Mouse (Mus musculus): Measurements from ENCODE around the gene Rimkla. TPM values are rescaled to one million over a fixed set of nuclear protein-coding genes. Genes with fewer than 3 reads are reported as not detected.
"Not testable (repeated sequence)": the region's sequence is repeated elsewhere in the genome, so short reads cannot be mapped to it uniquely, and the experiment has no call there.

Rimkla gene
- polyA plus RNA-seq, 2 experiments, result 0.01 TPM; not detected in 1

DNA sequence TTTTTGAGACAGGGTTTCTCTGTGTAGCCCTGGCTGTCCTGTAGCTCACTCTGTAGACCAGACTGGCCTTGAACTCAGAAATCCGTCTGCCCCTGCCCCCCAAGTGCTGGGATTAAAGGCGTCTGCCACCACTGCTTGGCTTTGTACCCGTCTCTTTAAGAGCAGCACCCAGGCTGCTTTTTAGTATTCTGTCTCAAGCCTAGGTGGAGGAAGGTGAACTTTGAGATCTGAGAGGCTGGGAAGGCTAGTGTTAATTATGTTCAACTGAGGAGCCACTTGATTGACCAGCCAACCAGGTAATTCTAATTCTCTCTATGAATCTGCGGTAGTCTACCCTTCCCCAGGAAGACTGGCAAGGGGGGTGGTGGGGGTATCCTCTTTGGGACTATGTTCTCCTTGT lies 45.0 kb upstream of the Rimkla start:
- H3K4me1 ChIP-seq (replicated peaks; ENCODE audit: control insufficient read depth in 2 of 2, insufficient read depth in 2 of 2, low read length in 1 of 2), result peaks cover 8 to 9% of the 10 kb centered on the region in 2 experiments
- H3K4me3 ChIP-seq (ENCODE audit: insufficient read depth in 1 of 2, low read depth in 2 of 2, low read length in 2 of 2), result no peak overlapping the region
- H3K9ac ChIP-seq (replicated peaks), result no peak overlapping the region
- no peaks in the 10 kb centered on the region for H3K36me3 ChIP-seq (replicated peaks; ENCODE audit: control insufficient read depth, insufficient read depth, low read depth)
- TF ChIP-seq CTCF (IDR thresholded peaks at IDR 0.05; ENCODE audit: low read depth), result no peak
- TF ChIP-seq EP300 (IDR thresholded peaks at IDR 0.05; ENCODE audit: low read depth), result no peak
- no peaks in the 10 kb centered on the region for H3K9me3 ChIP-seq (ENCODE audit: control insufficient read depth, low read length)
- H3K4me2 ChIP-seq (ENCODE audit: low read depth), result no peak overlapping the region
- no peak overlapping the region for H3K27ac ChIP-seq
- DNase-seq (ENCODE audit: low read depth in 3 of 3, low spot score in 3 of 3), result no peak
- 69% methylated on average over 4 of the region's 4 CpGs for WGBS (ENCODE audit: insufficient replicate concordance)
- H3K27me3 ChIP-seq (ENCODE audit: control insufficient read depth, insufficient read depth, low read length), result no peaks in the 10 kb centered on the region
- no peak for ATAC-seq (ENCODE audit: insufficient read depth)

DNA sequence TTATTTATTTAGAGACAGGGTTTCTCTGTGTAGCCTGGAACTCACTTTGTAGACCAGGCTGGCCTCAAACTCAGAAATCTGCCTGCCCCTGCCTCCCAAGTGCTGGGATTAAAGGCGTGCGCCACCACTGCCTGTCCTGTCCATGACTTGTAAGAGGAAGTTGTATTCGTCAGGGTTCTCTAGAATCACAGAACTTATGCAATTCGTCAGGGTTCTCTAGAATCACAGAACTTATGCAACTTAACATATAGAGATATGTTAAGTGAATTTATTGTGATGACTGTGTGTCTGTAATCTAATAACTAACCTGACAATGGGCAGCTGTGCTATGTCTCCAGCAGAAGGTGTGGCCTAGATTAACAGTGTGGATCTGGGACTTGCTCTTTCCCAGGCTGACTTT lies 44.2 kb upstream of the Rimkla start, which contains the start of gene Foxj3:
TSS of gene Foxj3 (plus strand) at position 390 of the 400 bp plus-strand sequence.
- not testable (repeated sequence) for DNase-seq (ENCODE audit: low read depth in 3 of 3, low spot score in 3 of 3); H3K27ac ChIP-seq; H3K4me2 ChIP-seq (ENCODE audit: low read depth); H3K27me3 ChIP-seq (ENCODE audit: control insufficient read depth, insufficient read depth, low read length); H3K4me1 ChIP-seq (replicated peaks; ENCODE audit: control insufficient read depth in 2 of 2, insufficient read depth in 2 of 2, low read length in 1 of 2); H3K9ac ChIP-seq (replicated peaks); H3K9me3 ChIP-seq (ENCODE audit: control insufficient read depth, low read length); ATAC-seq (ENCODE audit: insufficient read depth); H3K36me3 ChIP-seq (replicated peaks; ENCODE audit: control insufficient read depth, insufficient read depth, low read depth); H3K4me3 ChIP-seq (ENCODE audit: insufficient read depth in 1 of 2, low read depth in 2 of 2, low read length in 2 of 2)
- WGBS (ENCODE audit: insufficient replicate concordance), result 49% methylated on average over 4 of the region's 4 CpGs

DNA sequence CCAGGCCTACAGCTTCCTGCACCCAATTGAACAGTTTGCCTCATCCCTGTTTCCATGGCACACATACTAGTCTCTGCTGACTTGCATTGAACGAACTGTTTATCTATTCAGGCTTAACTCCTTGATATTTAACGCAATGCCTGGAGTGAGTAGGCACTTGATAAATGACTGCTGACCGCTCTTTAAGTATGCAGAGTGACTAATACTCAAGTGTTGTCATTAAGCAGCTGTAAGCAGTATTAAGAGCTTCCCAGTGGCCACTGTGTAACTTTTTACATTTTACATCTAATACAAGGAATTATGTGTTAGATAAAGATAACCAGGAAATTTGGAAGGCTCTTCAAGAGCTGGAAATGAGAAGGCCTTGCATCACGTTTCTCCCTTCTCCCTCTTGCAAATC lies 42.7 kb upstream of the Rimkla start:
- H3K9ac ChIP-seq (replicated peaks), result no peak overlapping the region
- H3K4me3 ChIP-seq (ENCODE audit: insufficient read depth in 1 of 2, low read depth in 2 of 2, low read length in 2 of 2), result no peak overlapping the region
- peaks cover 0 to 5% of the 10 kb centered on the region in 2 experiments; a peak in 3 of 4 replicates for H3K4me1 ChIP-seq (replicated peaks; ENCODE audit: control insufficient read depth in 2 of 2, insufficient read depth in 2 of 2, low read length in 1 of 2)
- no peak overlapping the region for H3K27ac ChIP-seq
- no peaks in the 10 kb centered on the region for H3K36me3 ChIP-seq (replicated peaks; ENCODE audit: control insufficient read depth, insufficient read depth, low read depth)
- H3K27me3 ChIP-seq (ENCODE audit: control insufficient read depth, insufficient read depth, low read length), result no peaks in the 10 kb centered on the region
- no peak for DNase-seq (ENCODE audit: low read depth in 3 of 3, low spot score in 3 of 3)
- no peak overlapping the region for H3K4me2 ChIP-seq (ENCODE audit: low read depth)
- no peaks in the 10 kb centered on the region for H3K9me3 ChIP-seq (ENCODE audit: control insufficient read depth, low read length)
- 55% methylated on average over 4 of the region's 4 CpGs for whole genome bisulfite sequencing (ENCODE audit: insufficient replicate concordance)
- TF ChIP-seq CTCF (IDR thresholded peaks at IDR 0.05; ENCODE audit: low read depth) (no peak), EP300 (IDR thresholded peaks at IDR 0.05; ENCODE audit: low read depth) (no peak)
- ATAC-seq (ENCODE audit: insufficient read depth), result no peak

DNA sequence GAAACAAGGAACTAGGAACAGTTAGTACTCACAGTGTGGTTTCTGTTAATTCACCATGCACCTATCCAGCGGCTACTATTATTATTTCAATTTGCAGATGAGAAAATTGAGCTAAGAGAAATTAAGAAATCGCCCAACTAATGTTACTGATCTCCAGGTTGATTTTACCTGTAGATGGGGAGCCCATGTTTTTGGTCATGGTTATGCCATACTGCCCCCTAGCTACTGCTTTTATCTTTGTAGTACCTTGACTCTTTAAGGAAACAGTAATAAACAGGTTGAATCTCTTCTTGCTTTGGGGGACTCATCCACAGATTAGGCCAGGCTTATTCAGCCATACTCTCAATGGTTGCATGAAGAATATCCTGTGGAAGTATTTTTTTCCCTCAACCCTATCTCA lies 39.4 kb upstream of the Rimkla start:
- H3K27me3 ChIP-seq (ENCODE audit: control insufficient read depth, insufficient read depth, low read length), result no peaks in the 10 kb centered on the region
- TF ChIP-seq CTCF (IDR thresholded peaks at IDR 0.05; ENCODE audit: low read depth), result peak; percentile 27; the same call in 1 of the 2 replicates
- TF ChIP-seq EP300 (IDR thresholded peaks at IDR 0.05; ENCODE audit: low read depth), result no peak
- H3K4me1 ChIP-seq (replicated peaks; ENCODE audit: control insufficient read depth in 2 of 2, insufficient read depth in 2 of 2, low read length in 1 of 2), result no peaks in the 10 kb centered on the region
- no peak overlapping the region for H3K27ac ChIP-seq
- WGBS (ENCODE audit: insufficient replicate concordance), result 49% methylated on average over 2 of the region's 2 CpGs
- no peak for DNase-seq (ENCODE audit: low read depth in 3 of 3, low spot score in 3 of 3)
- H3K4me3 ChIP-seq (ENCODE audit: insufficient read depth in 1 of 2, low read depth in 2 of 2, low read length in 2 of 2), result no peak overlapping the region
- no peak overlapping the region for H3K4me2 ChIP-seq (ENCODE audit: low read depth)
- H3K9me3 ChIP-seq (ENCODE audit: control insufficient read depth, low read length), result no peaks in the 10 kb centered on the region
- ATAC-seq (ENCODE audit: insufficient read depth), result no peak
- no peaks in the 10 kb centered on the region for H3K36me3 ChIP-seq (replicated peaks; ENCODE audit: control insufficient read depth, insufficient read depth, low read depth)
- H3K9ac ChIP-seq (replicated peaks), result no peak overlapping the region

DNA sequence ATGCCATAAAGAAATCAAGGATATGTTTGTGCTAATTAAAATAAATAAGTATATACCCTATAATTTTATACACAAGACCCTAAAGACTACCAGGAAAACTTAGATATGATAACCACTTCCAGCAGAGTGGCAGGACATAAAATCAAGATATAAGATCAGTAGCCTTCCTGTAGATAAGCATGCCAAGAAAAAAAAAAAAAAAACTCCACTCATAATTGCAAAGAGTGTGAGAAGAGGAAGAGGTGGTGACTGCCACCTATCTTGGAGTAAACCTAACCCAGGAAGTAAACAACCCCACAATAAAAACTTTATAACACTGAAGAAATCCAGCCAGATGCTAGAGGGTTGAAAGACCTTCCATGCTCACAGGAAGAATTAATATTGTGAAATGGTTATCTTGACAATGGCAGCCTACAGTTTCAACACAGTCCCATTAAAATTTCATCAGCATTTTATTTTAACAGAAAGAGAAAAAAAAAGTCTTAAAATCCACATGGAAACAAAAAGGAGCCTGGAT lies 34.0 kb upstream of the Rimkla start:
- Histone ChIP-seq H3K4me3 (ENCODE audit: insufficient read depth in 1 of 2, low read depth in 2 of 2, low read length in 2 of 2) (no peak overlapping the region), H3K9ac (replicated peaks) (no peak overlapping the region), H3K27ac (no peak overlapping the region), H3K4me1 (replicated peaks; ENCODE audit: control insufficient read depth in 2 of 2, insufficient read depth in 2 of 2, low read length in 1 of 2) (no peaks in the 10 kb centered on the region), H3K9me3 (ENCODE audit: control insufficient read depth, low read length) (no peaks in the 10 kb centered on the region), H3K36me3 (replicated peaks; ENCODE audit: control insufficient read depth, insufficient read depth, low read depth) (no peaks in the 10 kb centered on the region), H3K27me3 (ENCODE audit: control insufficient read depth, insufficient read depth, low read length) (no peaks in the 10 kb centered on the region), H3K4me2 (ENCODE audit: low read depth) (no peak overlapping the region)
- ATAC-seq (ENCODE audit: insufficient read depth) (no peak), DNase-seq (ENCODE audit: low read depth in 3 of 3, low spot score in 3 of 3) (no peak)
- TF ChIP-seq EP300 (IDR thresholded peaks at IDR 0.05; ENCODE audit: low read depth), result no peak
- TF ChIP-seq CTCF (IDR thresholded peaks at IDR 0.05; ENCODE audit: low read depth), result no peak
